Mouse (Mus musculus): ENCODE measurements at regions not wholly inside any gene's neighbourhood (a gene's known extent, or its start where the extent isn't known, plus 50 kb on each side); places are given as distances from the start of the nearest gene placed in this dataset.
A peak's percentile ranks its signal among the peaks of the same experiment; 100 is the strongest.

DNA sequence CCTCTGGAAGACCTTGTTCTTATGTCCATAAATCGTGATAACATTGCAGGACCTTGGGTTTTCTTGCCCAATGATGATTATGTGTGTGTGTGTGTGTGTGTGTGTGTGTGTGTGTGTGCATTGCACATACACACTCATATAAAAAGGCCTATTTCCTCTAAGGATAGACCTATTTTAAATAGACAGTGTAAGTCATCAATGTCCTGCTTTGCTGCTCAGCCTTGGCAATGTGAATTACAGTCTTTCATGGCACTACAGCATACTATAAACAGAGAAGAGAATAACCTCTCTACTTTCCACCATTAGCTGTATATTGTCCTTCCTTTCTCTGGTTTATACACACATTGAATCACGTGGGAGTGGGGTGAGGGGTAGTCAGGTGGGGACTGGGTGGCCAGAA is 148.8 kb upstream of the Acvr2a start:
- Histone ChIP-seq H3K36me3 (ENCODE audit: control insufficient read depth, insufficient read depth, low read length) (no peaks in the 10 kb centered on the region), H3K4me3 (ENCODE audit: low read depth, low read length) (no peak overlapping the region), H3K9ac (ENCODE audit: low read depth, low read length) (no peak overlapping the region), H3K4me2 (ENCODE audit: low read depth, low read length) (no peak overlapping the region), H3K9me3 (ENCODE audit: control insufficient read depth, low read length) (no peaks in the 10 kb centered on the region), H3K27me3 (replicated peaks; ENCODE audit: control insufficient read depth, insufficient read depth, low read length) (no peaks in the 10 kb centered on the region), H3K4me1 (ENCODE audit: control insufficient read depth, insufficient read depth, low read length) (no peaks in the 10 kb centered on the region), H3K27ac (replicated peaks; ENCODE audit: low read depth, low read length) (no peak overlapping the region)
- ATAC-seq (ENCODE audit: low read depth) (no peak), DNase-seq (ENCODE audit: low spot score) (no peak)
- 78% methylated on average over 2 of the region's 2 CpGs for WGBS

DNA sequence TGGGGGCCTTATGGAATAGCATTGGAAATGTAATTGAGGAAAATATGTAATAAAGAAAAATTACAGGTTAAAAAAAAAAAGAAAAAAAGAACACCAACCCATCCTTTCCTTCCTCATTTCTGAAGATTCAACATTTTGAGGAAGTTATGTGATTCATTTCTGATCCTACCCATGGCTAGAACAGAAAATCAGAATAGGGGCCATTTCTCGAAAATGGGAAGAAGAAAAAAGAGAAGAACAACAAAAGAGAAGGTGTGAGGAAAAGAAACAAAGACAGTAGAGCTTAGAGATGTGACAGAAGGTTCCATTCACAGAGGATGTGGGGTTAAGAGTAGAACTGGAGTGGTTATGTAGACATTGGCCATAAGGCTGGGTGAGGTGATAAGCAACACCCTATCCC is 124.8 kb upstream of the Acvr2a start:
- Histone ChIP-seq H3K27me3 (replicated peaks; ENCODE audit: control insufficient read depth, insufficient read depth, low read length) (no peaks in the 10 kb centered on the region), H3K9ac (ENCODE audit: low read depth, low read length) (no peak overlapping the region), H3K4me2 (ENCODE audit: low read depth, low read length) (no peak overlapping the region), H3K9me3 (ENCODE audit: control insufficient read depth, low read length) (no peaks in the 10 kb centered on the region), H3K4me1 (ENCODE audit: control insufficient read depth, insufficient read depth, low read length) (no peaks in the 10 kb centered on the region), H3K36me3 (ENCODE audit: control insufficient read depth, insufficient read depth, low read length) (no peaks in the 10 kb centered on the region), H3K27ac (replicated peaks; ENCODE audit: low read depth, low read length) (no peak overlapping the region), H3K4me3 (ENCODE audit: low read depth, low read length) (no peak overlapping the region)
- WGBS: 81% methylated on average over 1 of the region's 1 CpGs
- no peak for DNase-seq (ENCODE audit: low spot score)
- no peak for ATAC-seq (ENCODE audit: low read depth)

DNA sequence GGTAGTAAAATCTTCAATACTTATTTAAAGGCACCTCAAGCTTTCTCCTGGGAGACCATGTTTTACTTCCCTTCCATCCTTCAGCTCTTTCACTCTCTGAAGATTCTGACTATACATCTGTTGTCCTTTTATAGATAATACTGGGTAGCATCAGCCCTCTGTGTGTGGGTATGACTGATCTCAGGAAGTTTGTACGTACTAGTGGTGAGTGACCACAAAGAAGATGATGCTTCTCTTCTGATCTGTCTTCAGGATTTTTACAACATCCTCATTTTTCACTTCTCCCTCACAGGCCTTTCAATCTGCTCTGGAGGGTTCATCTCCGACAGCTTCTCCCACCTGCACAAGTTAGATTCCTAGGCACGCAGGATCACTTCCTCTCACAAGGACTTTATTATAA is 119.4 kb upstream of the Acvr2a start:
- Histone ChIP-seq H3K4me2 (ENCODE audit: low read depth, low read length) (no peak overlapping the region), H3K9ac (ENCODE audit: low read depth, low read length) (no peak overlapping the region), H3K4me3 (ENCODE audit: low read depth, low read length) (no peak overlapping the region), H3K4me1 (ENCODE audit: control insufficient read depth, insufficient read depth, low read length) (no peaks in the 10 kb centered on the region), H3K9me3 (ENCODE audit: control insufficient read depth, low read length) (no peaks in the 10 kb centered on the region), H3K27me3 (replicated peaks; ENCODE audit: control insufficient read depth, insufficient read depth, low read length) (no peaks in the 10 kb centered on the region), H3K27ac (replicated peaks; ENCODE audit: low read depth, low read length) (no peak overlapping the region), H3K36me3 (ENCODE audit: control insufficient read depth, insufficient read depth, low read length) (no peaks in the 10 kb centered on the region)
- no peak for DNase-seq (ENCODE audit: low spot score)
- no peak for ATAC-seq (ENCODE audit: low read depth)
- WGBS: 88% methylated on average over 3 of the region's 3 CpGs

DNA sequence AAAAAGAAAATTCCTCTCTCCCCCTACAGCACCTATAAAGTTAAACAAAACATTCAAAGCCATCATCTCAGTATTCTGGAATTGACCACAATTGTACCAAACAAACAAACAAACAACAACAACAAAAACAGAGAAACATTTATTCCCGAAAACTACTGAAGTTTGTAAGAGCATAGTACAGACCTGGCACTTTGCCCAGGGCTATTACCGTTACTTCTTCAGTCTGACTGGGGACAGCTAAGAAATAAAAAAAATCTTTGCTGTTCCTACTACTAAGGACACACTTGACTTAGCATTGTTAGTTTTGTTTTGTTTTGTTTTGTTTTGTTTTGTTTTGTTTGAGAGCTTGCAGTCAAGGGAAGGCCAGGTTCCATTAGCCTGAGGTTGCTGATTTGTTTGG is 113.0 kb upstream of the Acvr2a start:
- no peak overlapping the region for H3K4me2 ChIP-seq (ENCODE audit: low read depth, low read length)
- peaks cover 6% of the 10 kb centered on the region; the same call in 1 of the 2 replicates for H3K4me1 ChIP-seq (ENCODE audit: control insufficient read depth, insufficient read depth, low read length)
- 28% methylated on average over 2 of the region's 2 CpGs for WGBS
- H3K9ac ChIP-seq (ENCODE audit: low read depth, low read length): no peak overlapping the region
- no peaks in the 10 kb centered on the region for H3K36me3 ChIP-seq (ENCODE audit: control insufficient read depth, insufficient read depth, low read length)
- H3K9me3 ChIP-seq (ENCODE audit: control insufficient read depth, low read length): no peaks in the 10 kb centered on the region
- DNase-seq (ENCODE audit: low spot score) (peak; percentile 61), ATAC-seq (ENCODE audit: low read depth) (no peak)
- no peaks in the 10 kb centered on the region for H3K27me3 ChIP-seq (replicated peaks; ENCODE audit: control insufficient read depth, insufficient read depth, low read length)
- H3K4me3 ChIP-seq (ENCODE audit: low read depth, low read length): no peak overlapping the region
- H3K27ac ChIP-seq (replicated peaks; ENCODE audit: low read depth, low read length): no peak overlapping the region

DNA sequence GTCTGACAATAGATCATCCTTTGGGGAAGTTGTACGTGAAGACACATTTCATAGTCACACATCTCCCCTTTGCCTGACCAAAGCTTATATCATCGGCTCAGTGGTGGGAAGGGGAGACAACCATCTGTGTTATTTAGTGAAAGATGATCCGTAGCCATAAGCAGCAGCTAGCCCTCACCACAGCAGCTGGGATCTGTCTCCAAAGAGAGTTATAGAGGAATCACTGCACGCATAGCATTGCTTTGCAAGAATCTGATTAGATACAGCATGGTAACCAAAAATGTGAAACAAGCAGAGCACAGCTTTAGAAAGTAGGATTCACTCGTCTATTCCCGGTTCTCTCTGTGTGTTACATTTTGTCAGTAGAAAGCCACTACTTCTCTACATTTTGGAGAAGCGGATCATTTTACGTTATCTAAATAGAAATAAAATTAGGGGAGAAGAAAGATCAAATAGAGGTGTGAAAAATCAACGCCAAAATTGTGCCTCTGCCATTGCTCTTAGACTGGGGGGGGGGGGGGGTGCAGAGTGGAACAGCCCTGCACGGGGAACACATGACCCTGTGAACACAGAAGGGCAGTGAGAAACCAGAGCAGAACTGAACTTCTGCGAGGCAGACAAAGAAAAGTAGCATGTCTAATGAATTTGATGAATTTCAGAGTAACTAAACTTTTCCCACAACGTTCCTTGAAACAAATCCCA is 108.7 kb upstream of the Acvr2a start:
- Histone ChIP-seq H3K4me3 (ENCODE audit: low read depth, low read length) (no peak overlapping the region), H3K9me3 (ENCODE audit: control insufficient read depth, low read length) (no peaks in the 10 kb centered on the region), H3K27me3 (replicated peaks; ENCODE audit: control insufficient read depth, insufficient read depth, low read length) (no peaks in the 10 kb centered on the region), H3K4me1 (ENCODE audit: control insufficient read depth, insufficient read depth, low read length) (peaks cover 6% of the 10 kb centered on the region; the same call in 1 of the 2 replicates), H3K4me2 (ENCODE audit: low read depth, low read length) (no peak overlapping the region), H3K27ac (replicated peaks; ENCODE audit: low read depth, low read length) (no peak overlapping the region), H3K36me3 (ENCODE audit: control insufficient read depth, insufficient read depth, low read length) (no peaks in the 10 kb centered on the region), H3K9ac (ENCODE audit: low read depth, low read length) (no peak overlapping the region)
- DNase-seq (ENCODE audit: low spot score) (peak; percentile 88), ATAC-seq (ENCODE audit: low read depth) (peak; percentile 82)
- 38% methylated on average over 12 of the region's 12 CpGs for WGBS

DNA sequence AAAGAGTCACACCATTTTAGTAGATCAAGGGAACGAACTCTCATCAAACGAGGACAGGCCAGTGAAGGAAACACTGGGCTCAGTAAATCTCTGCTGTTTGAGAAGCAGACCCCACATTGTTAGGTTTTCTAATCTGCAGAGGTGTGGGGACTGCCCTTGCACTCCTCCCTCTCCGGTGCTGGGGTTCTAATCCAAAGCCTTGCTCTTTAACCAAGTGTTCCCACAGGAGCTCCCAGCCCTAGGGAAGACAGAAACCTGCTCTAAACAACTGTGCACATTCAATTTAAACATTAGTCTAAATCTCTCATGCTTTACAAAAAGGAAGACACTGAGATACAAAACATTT is 108.1 kb upstream of the Acvr2a start:
- Histone ChIP-seq H3K9ac (ENCODE audit: low read depth, low read length) (no peak overlapping the region), H3K4me1 (ENCODE audit: control insufficient read depth, insufficient read depth, low read length) (peaks cover 6% of the 10 kb centered on the region; the same call in 1 of the 2 replicates), H3K9me3 (ENCODE audit: control insufficient read depth, low read length) (no peaks in the 10 kb centered on the region), H3K4me2 (ENCODE audit: low read depth, low read length) (no peak overlapping the region), H3K27ac (replicated peaks; ENCODE audit: low read depth, low read length) (no peak overlapping the region), H3K36me3 (ENCODE audit: control insufficient read depth, insufficient read depth, low read length) (no peaks in the 10 kb centered on the region), H3K4me3 (ENCODE audit: low read depth, low read length) (no peak overlapping the region), H3K27me3 (replicated peaks; ENCODE audit: control insufficient read depth, insufficient read depth, low read length) (no peaks in the 10 kb centered on the region)
- no peak for DNase-seq (ENCODE audit: low spot score)
- 48% methylated on average over 3 of the region's 3 CpGs for WGBS
- peak; percentile 15; the same call in 1 of the 2 replicates for ATAC-seq (ENCODE audit: low read depth)

DNA sequence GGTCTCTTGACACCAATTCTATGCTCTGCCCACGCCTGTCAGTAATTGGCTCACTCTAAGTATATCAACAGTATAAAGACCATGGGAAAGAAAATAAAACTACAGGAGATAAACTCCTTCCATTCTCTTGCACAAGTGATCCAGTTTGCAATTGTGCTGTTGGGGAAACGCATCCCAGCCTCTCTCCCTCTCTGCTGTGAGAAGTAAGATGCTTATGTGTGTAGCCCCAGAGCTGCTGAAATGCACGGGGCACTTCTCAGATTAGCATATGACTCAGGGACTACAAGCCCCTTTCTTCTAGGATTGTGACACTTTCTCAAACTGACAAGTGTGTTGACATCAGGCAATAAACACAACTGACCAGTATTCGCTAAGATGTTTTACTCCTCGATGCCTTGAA is 107.7 kb upstream of the Acvr2a start:
- 42% methylated on average over 5 of the region's 5 CpGs for WGBS

DNA sequence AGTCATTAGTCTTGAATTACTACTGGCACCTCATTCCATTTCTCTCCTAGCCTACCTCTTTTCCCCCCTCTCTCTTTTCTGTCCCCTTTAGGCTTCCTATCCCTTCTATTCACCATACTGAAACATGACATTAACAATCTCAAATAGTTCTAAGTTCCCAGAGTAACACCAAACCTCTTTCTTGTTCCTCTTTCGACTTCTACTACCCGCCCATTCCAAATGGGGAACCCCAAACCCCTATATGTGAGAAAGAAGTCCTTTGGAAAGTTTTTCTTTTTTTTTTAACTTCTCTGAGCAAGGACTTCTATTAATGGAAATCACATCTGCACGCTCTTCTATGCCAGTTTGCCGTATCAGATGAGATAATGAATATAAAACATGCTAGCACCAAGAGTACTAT is 97.7 kb upstream of the Acvr2a start:
- ATAC-seq (ENCODE audit: low read depth): no peak
- Histone ChIP-seq H3K4me1 (ENCODE audit: control insufficient read depth, insufficient read depth, low read length) (no peaks in the 10 kb centered on the region), H3K9me3 (ENCODE audit: control insufficient read depth, low read length) (no peaks in the 10 kb centered on the region), H3K4me3 (ENCODE audit: low read depth, low read length) (no peak overlapping the region), H3K9ac (ENCODE audit: low read depth, low read length) (no peak overlapping the region), H3K4me2 (ENCODE audit: low read depth, low read length) (no peak overlapping the region), H3K27ac (replicated peaks; ENCODE audit: low read depth, low read length) (no peak overlapping the region), H3K27me3 (replicated peaks; ENCODE audit: control insufficient read depth, insufficient read depth, low read length) (no peaks in the 10 kb centered on the region), H3K36me3 (ENCODE audit: control insufficient read depth, insufficient read depth, low read length) (no peaks in the 10 kb centered on the region)
- no peak for DNase-seq (ENCODE audit: low spot score)
- 89% methylated on average over 4 of the region's 4 CpGs for WGBS

More for the DNA sequence above, 107.7 kb upstream of the Acvr2a start:
- H3K27me3 ChIP-seq (replicated peaks; ENCODE audit: control insufficient read depth, insufficient read depth, low read length): no peaks in the 10 kb centered on the region
- no peaks in the 10 kb centered on the region for H3K36me3 ChIP-seq (ENCODE audit: control insufficient read depth, insufficient read depth, low read length)
- H3K4me2 ChIP-seq (ENCODE audit: low read depth, low read length): no peak overlapping the region
- no peak for ATAC-seq (ENCODE audit: low read depth)
- H3K4me3 ChIP-seq (ENCODE audit: low read depth, low read length): no peak overlapping the region
- no peak overlapping the region for H3K27ac ChIP-seq (replicated peaks; ENCODE audit: low read depth, low read length)
- H3K4me1 ChIP-seq (ENCODE audit: control insufficient read depth, insufficient read depth, low read length): peaks cover 6% of the 10 kb centered on the region; the same call in 1 of the 2 replicates
- DNase-seq (ENCODE audit: low spot score): no peak
- H3K9me3 ChIP-seq (ENCODE audit: control insufficient read depth, low read length): no peaks in the 10 kb centered on the region
- no peak overlapping the region for H3K9ac ChIP-seq (ENCODE audit: low read depth, low read length)

DNA sequence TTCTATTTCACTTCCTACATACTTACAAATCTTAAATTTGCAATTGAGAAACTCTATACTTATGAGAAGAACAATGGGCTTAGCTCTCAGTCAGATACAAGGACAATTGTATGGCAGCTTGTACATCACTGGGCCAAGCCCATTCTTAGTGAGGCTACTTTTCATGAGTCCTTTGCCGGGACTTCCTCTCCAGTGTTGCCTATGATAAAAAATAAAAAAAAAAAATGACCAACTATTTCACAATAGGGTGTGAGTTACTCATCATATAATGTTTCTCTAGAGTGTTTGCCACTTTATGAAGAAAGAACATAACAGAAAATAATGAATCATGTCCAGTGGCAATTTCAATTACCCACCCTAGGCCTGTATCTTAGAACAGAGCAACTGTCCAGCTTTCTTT is 96.1 kb upstream of the Acvr2a start:
- H3K4me2 ChIP-seq (ENCODE audit: low read depth, low read length): no peak overlapping the region
- H3K9me3 ChIP-seq (ENCODE audit: control insufficient read depth, low read length): no peaks in the 10 kb centered on the region
- H3K4me1 ChIP-seq (ENCODE audit: control insufficient read depth, insufficient read depth, low read length): no peaks in the 10 kb centered on the region
- H3K9ac ChIP-seq (ENCODE audit: low read depth, low read length): no peak overlapping the region
- 84% methylated on average over 1 of the region's 1 CpGs for WGBS
- H3K27ac ChIP-seq (replicated peaks; ENCODE audit: low read depth, low read length): no peak overlapping the region
- H3K4me3 ChIP-seq (ENCODE audit: low read depth, low read length): no peak overlapping the region
- no peak for DNase-seq (ENCODE audit: low spot score)
- H3K36me3 ChIP-seq (ENCODE audit: control insufficient read depth, insufficient read depth, low read length): no peaks in the 10 kb centered on the region
- no peaks in the 10 kb centered on the region for H3K27me3 ChIP-seq (replicated peaks; ENCODE audit: control insufficient read depth, insufficient read depth, low read length)
- ATAC-seq (ENCODE audit: low read depth): no peak

Measured in embryonic facial prominence, embryonic 14.5 days (tissue).